Mouse (Mus musculus) heart, adult 9 months (tissue): Measurements from ENCODE around the gene Slc3a2.
A peak's percentile ranks its signal among the peaks of the same experiment; 100 is the strongest.

Experiments used
- DNase-seq, 2 experiments: peaks; one replicate each; pipeline ENCODE4 v3.0.0; 2022; ENCODE audit warnings: low spot score in 2 of 2

Gene Slc3a2

DNA sequence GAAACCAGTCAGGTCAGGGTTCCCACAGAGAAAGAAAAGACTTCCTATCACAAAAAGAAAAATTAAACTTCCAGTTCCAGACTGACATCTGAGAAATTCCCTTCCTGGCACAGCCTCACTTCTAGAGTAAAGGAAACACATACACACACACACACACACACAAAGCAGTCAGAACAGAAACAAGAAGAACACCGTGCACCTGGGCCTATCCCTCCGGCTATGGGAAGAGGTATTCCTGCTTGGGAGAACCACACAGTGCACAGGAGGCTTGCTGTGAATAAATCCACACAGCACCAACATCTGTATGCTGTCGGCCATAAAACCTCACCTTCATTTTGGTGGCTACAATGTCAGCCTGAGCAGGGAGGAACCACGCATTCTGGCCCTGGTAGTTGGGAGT is 11.7 kb downstream of the Slc3a2 start:
- DNase-seq, result no peak

DNA sequence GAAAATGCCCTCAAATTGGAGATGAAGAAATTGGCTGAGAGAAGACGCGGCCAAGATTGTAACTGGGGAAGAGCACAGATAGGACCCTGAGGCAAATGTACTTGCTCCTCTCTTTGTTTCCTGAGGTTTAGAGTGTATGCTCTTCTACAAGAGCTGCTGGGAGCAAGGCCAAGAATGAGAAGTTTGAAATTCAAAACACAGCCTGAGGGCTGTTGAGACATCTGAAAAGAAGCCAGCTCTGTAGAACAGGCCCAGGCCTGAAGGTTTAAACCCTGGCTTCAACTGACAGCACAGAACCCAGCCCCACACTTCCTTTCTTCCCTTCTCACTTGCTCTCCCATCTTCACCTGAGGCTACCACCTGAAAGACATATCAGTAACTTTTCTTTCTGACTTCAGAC is 13.1 kb downstream of the Slc3a2 start:
- peak in 1 of 2 experiments; percentile 27 for DNase-seq

DNA sequence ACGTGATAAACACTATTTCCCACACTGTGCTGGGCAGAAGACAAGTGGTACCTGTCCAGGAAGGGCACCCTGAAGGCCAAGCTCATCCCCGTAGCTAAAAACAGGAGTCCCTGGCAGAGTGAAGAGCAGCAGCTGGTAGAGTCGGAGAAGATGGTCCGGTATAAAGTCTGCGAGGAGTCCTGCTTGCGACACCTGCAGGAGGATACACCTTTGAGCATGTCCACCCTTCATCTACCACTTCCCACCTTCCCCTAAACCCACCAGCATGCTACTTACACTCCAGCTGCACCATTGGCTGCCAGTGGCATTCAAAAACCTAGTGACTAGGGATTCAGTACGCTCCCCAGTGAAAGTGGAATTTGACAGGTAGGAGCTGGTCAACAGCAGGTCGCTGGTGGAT is 14.2 kb downstream of the Slc3a2 start:
- no peak for DNase-seq

DNA sequence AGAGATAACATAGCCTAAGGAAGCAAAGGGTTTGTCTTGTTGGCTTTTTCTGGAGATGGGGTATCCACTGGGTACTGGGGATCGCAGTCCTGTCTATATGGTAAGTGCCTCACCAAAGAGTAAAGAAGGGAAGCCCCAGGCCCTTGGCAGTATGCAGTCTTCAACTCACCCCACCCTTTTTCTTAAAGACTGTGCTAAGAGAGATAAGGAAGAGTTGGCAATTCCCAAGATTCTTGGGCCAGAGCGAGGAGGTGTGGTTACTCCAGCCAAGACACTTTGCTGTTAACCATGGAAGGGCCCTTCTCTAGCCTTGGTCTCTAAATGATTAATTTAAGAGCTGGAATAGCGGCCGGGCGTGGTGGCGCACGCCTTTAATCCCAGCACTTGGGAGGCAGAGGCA is 16.2 kb downstream of the Slc3a2 start:
- no peak for DNase-seq

DNA sequence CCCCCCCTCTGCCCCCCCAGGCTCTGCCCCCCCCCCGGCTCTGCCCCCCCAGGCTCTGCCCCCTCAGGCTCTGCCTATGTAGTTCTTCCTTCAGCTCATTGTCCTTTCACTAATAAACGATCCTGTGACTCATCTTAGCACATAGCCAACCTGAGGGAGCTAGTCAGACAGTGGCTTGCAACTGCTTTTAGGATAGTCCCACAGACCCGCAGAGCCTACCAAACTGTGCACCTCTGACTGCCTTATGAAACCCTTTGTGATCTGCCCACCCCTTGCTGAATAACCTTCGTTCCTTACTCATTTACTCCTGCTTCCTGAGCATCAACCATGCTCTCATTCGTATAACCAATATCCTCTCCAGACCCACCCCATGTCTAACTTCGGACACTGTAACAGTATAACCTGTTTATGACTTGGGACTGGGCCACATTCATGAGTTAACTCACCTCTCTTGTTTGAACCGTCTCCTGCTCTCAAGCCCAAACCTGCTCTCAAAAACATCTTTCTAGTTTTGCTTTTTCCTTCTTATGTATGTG is 17.0 kb downstream of the Slc3a2 start:
- no peak for DNase-seq

DNA sequence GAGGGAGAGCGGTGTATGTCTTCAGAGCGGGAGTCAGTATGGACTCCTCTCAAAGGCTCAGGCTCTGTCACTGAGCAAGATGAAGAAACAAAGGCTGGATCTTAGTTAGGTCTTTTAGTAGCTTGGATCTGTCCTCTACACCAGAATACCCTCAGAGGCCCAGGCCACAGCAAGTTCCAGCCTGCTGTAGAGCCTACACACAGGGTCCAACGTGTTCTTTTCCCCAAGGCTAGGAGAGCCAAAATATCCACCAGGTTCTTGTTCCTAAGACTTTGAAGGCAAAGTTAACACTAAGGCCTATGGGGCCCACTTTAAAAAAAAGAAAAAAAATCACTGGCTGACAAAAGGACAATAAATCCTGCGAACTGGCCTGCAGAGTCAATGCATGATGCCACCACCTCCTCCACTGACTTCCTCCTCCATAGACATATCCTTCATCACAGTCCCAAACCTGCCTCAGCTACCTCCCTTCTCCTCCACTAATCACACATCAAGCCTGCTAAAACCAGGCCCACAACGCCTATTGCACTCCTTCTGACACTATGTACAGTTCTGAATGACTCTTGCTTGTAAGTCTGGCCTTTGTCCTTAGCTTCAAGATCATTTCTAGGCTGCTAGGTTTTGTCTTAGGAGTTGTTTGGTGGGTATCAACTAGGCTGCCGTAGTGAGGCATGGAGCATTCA is 18.0 kb downstream of the Slc3a2 start:
- no peak for DNase-seq

DNA sequence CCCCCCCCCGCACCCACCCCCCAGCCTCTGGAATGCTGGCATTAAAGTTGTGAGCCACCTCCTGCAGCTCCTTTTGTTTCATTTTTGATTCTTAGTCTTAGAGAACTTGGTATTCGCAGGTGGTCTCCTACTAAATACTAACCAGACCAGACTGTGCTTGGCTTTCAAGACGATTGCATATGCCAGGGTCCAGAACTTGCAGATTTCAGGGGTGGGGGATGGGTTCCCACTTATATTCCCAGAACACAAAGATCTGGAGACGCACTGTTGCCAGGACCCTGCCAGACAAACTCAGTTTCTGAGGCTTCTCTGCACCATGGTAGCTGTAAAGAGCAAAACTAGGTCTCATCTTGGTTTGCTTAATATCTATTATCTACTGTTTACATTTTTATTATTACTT is 19.6 kb downstream of the Slc3a2 start:
- DNase-seq, result no peak

DNA sequence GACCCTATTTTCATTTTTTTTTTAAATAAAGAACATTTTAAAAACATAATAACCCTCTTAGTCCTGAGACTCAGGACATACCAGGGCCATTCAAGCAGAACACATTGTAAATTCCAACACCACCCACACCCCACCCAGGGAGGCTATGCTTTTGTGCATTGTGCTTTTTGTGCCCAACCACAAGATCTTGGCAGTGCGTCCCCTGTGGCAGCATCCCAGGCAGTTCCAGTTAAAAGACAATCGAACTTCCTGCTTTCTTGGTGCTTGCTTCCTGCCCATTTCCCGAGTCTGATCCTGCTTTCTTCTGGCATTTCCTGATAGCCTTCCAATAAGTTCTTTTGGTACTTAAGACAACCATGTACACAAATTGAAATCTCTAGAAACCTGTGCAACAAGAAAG is 20.7 kb downstream of the Slc3a2 start:
- peak; percentile 47 to 54 for DNase-seq

DNA sequence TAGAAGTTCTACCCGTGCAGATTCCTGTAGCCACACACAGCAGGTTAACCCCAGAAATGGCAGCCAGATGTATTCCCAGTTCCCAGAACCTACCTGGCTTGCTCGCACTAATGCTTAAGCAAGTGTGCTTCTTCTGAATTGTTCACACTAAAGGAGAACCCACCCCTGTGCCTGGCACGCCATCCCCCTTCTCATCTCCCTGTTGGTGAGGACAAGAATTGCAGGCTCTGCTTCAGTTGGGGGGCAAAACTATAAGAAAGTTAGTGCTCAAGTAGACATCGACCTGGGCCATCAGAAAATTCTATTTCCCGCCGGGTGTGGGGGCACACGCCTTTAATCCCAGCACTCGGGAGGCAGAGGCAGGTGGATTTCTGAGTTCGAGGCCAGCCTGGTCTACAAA is 23.5 kb downstream of the Slc3a2 start:
- DNase-seq, result no peak

DNA sequence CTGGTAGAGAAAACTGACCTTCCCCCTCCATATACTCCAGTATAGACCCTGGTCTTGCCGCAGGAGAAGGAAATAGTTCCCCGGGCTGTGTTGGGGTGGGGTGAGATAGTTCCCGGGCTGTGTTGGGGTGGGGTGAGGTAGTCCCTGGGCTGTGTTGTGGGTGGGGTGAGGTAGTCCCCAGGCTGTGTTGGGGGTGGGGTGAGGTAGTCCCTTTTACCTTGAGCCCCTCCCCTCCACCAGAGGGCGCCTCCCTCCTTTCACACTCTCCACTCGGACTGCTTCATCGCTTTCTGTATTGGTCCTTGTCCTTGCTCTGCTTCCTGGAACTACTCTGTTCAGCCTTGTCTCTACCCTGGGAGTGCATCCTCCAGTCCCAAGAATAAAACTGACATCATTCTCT is 27.8 kb downstream of the Slc3a2 start:
- peak in 1 of 2 experiments; percentile 17 for DNase-seq

DNA sequence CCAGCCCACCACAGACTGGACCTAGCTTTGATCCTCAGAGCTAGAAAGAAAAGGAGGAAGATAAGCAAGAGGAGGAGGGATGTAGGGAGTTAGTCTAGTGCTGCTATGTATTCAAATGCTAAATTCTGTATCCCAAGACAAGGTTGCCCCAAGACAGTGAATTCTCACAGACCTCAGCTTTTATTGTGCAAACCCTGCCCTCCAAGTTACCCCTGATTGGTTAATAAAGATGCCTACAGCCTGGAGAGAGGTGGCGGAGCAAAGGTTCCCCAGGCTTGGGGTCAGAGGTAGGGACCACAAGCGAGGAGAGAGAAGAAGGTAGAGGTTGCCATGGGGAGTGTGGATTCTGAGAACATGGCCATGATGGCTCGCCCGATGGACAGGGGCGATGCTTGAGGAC is 30.4 kb downstream of the Slc3a2 start:
- DNase-seq, result no peak

DNA sequence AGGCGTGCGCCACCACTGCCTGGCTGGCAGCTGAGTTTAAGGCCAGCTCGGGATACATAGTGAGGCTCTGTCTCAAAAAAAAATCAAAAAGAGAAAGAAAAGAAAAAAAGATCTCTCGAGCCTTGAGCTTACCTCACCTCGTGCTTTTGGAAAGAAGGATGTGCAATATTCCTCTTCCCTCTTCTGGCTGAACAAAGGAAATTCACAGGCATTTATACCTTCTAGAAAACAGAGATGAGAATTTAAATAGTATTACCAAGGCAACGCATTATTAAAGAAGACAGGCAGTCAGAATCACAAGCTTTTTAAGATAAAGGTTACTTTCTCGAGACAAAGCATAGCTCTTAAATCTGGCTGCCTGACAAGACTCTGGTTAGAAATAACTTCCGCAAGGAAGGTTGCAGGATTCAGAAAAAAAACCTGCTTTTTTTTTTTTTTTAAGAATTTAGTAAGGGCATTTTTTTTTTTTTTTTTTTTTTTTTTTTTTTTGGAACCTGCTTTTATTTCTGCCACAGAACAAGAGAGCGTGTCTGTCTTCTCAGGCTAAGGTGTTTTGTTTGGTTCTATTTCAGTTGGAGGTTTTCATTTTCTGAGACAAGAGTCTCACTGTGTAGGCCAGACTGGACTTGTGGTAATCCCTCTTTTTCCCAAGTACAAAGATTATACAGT is 31.2 kb downstream of the Slc3a2 start:
- DNase-seq, result no peak

DNA sequence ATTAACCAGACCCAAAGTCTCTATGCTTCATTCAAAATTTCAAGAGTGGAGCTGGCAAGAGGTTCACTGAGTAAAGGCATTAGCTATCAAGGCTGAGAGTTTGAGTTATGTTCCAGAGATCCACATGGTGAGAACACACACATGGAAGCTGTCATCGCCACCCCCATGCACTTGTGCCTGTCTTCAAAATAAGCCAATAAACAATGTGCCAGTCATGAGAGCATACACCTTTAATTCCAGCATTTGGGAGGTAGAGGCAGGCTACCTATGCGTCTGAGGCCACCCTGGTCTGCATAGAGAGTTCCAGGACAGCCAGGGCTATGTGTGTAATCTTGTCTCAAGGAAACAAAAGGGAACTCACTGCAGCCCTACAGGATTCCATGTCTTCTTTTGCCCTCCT is 39.5 kb downstream of the Slc3a2 start:
- no peak for DNase-seq

DNA sequence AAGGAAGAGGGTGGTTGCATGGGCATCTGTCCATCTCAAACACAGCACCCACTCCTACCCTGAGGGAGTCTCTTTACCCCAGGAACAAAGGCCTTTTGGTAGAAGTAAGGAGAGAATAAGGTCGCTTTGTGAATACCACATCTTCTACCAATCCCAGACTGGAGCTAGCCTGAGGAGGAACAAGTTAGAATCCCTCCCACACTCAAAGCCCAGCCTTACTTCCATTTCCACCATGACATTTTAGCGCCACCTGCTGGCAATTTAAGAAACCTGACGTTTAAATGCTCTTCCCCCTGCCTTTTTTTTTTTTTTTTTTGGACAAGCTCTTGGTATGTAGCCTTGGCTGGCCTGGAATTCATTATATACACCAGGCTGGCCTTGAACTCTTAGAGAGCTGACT is 40.2 kb downstream of the Slc3a2 start:
- peak; percentile 33 to 59 for DNase-seq

DNA sequence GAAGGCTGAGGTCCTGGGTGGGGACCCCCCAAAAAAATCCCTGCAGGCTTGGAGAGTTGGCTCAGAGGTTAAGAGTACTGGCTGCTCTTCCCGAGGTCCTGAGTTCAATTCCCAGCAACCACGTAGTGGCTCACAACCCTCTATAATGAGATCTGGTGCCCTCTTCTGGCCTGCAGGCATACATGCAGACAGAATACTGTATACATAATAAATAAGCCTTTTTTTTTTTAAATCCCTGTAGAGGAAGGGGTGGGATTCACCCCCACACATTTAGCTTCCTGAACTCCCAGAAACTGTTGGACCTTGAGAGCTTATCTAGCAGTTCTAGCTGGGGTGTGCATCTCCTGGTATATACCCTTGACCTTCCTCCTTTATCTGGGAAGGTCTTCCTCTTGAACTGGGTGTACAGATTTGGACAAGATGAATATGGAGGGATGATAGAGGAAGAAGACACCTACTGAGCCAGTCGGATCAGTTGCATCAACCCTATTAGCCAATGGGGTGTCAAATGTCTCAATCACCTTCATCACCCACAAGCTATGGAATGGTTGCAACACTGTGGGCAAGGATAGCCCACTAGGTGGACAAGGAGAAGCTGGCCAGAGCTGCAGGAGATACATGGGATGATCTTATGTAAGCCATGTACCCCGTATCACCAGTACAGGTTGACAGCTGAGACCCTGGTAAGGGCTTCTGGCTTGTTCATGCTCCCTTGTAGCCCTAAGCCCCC is 41.4 kb downstream of the Slc3a2 start:
- DNase-seq, result no peak

DNA sequence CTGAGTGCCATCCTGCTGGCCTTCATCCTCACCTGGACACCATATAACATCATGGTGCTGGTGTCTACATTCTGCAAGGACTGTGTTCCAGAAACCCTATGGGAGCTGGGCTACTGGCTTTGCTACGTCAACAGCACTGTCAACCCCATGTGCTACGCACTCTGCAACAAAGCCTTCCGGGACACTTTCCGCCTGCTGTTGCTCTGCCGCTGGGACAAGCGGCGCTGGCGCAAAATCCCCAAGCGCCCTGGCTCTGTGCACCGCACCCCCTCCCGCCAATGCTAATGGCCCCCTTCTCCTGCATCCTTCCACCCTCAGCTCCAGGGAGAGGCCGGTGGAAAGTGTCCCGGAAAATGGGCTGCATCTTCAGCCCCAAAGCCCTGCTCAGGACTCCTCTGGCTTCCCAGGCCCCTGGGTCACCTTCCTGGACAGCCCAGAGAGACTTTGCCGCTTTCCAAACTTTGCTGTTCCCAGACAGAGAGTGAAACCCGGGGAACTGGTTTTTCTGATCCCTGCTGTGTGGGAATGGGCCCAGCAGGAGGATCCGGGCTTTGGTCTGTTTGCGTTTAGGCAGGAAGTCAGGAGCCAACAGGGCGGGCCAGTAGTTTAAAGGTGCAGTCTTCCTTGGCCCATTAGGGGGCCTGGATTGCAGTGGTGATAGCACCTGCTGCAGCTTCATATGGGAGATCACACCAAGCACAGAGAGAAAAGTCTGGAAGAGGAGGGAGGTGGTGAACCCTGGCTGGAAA is 44.0 kb downstream of the Slc3a2 start:
- peak in 1 of 2 experiments; percentile 35 for DNase-seq

DNA sequence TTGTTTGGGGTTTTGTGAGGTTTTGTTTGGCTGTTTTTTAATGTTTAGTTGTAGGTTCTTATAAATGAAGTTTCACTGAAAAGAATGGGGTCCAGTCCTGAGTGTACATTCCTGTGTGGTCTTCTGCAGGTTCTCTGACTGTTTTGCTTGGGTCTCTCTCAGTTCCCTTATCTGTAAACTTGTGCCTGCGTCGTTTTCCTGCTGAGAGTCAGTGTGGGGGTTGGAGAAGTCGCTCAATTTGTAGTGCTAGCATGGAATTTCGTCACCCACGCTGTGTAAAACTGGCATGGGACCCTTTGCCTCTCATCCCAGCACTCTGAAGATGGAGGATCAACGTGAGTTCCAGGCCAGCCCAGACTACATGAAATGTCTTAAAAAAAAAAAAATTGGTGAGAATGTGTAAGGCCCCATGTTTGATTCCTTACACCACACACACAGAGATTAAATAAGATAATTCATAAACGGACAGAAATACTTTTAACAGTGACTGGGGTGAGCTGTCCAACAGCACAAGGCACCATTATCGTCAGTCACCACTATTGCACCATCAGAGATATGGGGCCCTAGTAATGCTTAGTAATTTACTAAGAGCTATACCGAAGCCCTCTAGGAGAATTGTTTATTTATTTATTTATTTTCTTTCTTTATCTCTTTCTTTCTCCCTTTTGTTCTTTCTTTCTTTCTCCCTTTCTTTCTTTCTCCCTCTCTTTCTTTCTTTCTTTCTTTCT is 49.7 kb downstream of the Slc3a2 start:
- DNase-seq, result no peak

DNA sequence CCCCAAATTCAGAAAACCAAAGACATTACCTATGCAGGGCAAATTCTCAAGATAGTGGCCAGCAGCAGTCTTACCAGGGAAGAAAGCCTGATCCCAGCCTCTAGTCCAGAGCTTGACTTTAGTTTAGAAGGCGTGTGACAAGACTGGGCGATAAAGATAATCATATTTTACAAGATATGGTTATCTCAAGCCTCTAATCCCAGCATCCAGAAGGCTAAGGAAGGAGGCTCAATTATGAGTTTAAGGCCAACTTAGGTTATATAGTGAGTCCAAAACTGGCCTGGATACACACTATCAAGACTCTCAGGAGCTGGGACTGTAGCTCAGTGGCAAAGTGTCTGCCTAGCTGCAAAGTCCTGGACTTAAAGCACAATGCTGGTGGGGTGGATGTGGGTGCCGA is 50.3 kb downstream of the Slc3a2 start:
- DNase-seq, result no peak

DNA sequence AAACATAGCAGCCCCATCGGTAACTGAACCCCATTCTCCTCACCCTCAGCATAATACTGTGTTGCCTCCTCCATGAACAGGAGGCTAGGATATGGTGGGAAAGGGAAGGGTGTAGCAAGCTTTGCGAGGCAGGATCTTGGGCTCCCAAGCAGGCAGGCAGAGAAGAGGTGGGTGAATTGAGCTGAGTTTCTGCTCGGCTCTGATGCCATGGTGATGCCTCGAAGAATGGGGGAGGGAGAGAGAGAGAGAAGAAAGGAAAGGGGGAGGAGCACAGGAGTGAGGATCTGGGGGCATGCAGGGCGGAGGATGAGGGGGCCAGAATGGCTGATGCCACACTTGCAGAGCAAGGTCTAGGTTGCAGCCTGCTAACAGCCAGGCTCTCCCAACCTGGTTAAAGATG is 57.4 kb downstream of the Slc3a2 start:
- no peak for DNase-seq

DNA sequence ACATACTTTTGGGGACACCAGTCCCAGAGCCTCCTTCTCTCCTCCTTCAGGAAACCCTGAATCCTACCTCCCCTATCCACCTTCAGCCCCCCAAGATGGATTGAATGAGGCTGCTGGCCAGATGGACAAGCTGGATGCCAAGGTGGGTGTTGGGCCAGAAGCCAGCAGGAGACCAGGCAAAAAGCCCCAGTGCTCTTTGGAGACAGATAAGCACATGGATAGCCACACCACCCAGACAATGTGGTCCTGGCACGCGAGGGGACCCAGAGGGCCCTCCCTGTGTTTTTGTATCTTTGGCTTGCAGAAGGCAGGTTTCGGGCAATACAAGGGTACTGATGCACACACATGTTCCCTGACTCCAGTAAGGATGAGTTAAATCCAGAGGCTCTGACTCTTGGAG is 58.3 kb downstream of the Slc3a2 start:
- no peak for DNase-seq

DNA sequence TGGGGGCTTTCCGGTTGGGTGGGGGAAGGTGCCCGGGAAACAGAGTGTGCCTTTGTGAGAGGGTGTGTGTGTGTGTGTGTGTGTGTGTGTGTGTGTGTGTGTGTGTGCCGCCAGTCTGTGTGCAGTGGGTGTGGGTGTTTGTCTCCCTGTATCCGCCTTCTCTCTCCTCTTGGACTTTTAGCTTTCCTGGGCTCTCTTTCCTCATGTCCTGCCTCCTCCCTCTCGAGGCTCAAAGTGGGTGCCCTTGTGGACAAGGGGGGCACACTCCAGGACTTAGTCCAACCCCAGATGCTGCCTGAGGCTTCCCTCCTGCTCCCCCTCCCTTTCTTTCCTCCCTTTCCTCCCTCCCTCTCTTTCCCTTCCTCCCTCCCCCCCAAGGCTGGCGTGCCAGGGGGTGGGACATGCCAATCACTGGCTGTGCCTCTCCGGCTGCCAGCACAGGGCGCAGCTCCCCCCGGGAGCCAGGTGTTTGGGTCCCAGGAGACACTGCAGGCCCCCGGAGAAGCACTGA is 59.2 kb downstream of the Slc3a2 start:
- DNase-seq, result no peak
